Mouse (Mus musculus): ENCODE measurements around the gene Mill2.

Mill2 gene

GRCm38 (mm10) chr7:18878691-18879090 lies 38.9 kb downstream of the Mill2 start:
- no peak for DNase-seq

DNA sequence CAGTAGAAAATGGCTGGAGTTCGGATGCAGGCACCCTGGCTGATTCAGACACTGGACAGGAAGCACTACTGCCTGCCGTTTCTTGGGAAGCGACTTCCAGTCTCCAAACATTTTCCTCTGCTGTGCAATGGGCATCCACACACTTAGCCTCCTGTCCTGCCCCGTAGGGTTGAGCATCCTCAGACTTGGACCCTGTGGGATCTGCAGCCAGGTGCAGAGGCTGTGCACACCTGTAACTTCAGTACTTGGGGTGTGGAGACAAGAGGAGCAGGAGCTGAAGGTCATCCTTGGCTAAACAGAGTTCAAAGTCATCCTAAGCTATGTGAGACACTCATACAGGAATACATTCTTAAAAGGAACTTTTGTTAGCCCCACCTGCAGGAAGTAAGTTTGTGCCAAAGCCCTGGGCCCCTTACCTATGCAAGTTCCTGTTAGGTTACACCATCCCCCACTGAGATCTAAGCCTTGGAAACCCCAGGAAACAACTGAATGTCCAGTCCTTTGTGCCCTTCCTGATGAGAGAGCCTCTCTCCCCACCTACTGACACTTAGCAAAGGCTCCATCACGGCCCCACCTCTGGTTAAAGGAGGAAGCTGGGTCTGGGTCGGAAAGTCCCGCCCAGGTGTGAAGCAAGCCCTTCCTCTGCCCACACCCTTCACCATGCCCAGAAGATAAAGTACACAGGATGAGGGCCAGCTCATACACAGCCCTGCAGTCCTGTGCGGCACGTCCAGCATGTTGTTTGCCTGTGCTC lies 44.4 kb downstream of the Mill2 start:
- no peak for DNase-seq

GRCm38 (mm10) chr7:18884745-18885422 lies 45.1 kb downstream of the Mill2 start:
- no peak for DNase-seq

- no peak for DNase-seq
Measured at GRCm38 (mm10) chr7:18886963-18887362, 47.2 kb downstream of the Mill2 start.

DNA sequence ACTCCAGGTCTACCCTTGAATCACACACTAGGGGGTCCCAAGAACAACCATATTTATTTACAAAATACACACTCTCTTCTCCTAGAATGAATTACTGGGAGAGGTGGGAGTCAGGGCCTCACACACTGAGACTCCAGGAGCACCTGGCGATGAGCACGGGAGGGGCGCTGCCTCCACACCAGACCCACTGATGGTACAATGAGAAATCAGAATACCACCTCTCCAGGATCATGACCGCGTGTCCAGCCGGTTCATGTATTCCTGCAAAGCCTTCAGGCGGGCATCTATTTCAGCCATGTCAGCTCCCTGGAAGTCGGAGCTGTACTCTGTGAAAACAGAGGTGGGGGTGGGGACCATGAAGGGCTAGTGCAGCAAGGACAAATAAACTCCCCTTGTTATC lies 51.1 kb downstream of the Mill2 start:
- no peak for DNase-seq

GRCm38 (mm10) chr7:18891872-18892599 lies 52.3 kb downstream of the Mill2 start:
- peak; percentile 93 for DNase-seq

DNA sequence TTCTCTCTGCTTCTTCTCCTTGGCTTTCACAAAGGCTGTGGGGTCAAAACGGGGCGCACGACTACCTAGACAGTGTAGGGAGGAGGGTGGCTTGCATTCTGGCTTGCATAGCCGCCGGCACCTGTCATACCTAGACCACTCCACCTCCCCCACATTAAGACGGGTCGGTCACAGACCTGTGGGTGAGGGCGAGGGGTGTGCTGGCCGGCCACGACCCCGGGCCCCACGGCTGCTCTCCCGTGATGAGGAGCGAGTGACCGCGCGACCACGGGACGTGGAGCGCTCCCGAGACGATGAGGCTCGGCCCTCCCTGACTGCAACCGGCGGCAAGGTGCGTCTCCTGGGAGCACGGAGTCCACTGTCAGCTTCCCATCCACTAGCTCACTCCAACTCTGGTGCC lies 53.2 kb downstream of the Mill2 start:
- no peak for DNase-seq

- DNase-seq: peak; percentile 54
Measured at GRCm38 (mm10) chr7:18893651-18894430, 54.1 kb downstream of the Mill2 start.

DNA sequence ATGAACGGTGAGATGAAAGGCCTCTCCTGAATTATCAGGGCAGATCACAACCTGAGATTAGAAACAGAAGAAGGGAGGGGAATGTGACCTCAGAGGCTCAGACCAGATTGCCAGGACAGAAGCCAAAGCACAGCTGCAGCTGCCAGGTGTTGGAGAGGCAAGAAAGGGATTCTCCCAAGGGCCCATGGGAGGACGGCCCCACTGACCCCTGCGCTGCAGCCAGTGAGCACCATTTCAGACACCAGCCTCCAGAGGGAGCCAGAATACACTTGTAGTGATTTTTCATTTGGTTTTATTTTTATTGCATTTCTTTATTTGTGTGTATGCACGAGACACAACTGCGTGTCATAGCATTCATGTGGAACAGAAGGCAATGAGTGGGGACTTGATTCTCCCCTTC lies 56.8 kb downstream of the Mill2 start:
- peak; percentile 49 for DNase-seq

GRCm38 (mm10) chr7:18900513-18900912 lies 60.7 kb downstream of the Mill2 start:
- DNase-seq: no peak

DNA sequence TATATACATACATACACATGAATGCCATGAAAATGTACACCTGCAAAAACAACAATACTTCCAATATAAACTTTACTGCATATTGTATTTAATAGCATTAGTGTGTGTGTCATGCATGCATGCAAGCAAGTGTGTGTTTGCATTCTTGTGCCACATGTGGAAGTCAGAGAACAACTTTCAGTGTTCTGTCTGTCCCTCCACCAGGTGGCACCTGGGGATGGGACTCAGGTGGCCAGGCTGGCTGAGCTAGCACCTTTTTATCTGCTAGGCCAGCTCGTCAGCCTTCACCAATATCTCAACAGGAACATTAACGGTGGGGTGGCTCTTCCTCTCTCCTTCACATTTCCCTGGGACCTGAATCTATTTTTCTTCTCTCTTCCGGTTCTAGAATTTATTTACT lies 62.7 kb downstream of the Mill2 start:
- no peak for DNase-seq

DNA sequence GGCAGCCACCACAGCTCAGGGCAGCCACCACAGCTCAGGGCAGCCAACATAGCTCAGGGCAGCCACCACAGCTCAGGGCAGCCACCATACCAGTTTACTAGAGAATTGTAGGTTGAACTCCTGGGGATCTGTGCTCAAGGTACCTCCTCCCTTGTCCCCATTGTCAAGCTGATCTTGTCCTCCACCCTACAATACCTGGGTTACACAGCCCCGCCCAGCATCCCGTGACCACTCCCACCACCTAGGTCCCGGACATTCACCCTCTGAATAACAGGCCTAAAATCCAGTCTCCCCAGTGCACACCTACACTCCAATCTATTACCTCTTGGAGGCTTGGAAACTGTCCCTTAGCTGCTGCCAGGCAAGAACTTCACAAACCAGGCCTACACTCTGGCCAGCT lies 65.2 kb downstream of the Mill2 start:
- DNase-seq: no peak

DNA sequence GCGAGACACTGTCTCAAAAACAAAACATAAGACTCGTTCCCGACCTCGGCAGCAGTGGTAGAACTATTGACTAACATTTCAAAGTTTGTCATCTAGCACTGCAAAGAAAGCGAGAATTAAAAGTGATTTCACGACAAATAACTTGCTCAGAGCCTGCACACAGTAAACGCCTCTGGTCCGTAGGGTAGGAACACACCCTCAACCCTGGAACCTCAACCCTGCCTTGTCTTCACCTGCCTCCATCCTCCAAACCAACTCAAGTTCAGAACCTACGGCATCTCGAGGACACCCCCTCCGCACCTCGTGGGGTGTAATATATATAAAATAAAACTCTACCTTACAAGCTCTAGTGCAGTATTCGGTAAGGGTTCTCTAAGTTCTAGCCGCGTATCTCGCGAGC lies 70.0 kb downstream of the Mill2 start:
- DNase-seq: no peak

- DNase-seq: peak; percentile 91
Measured at GRCm38 (mm10) chr7:18910241-18910831, 70.6 kb downstream of the Mill2 start, which contains the start of gene Ccdc61. Gene Ccdc61 (minus strand): TSS chr7:18910415.
